Mouse (Mus musculus) heart, postnatal 0 days (tissue): ENCODE measurements around the gene Sirt3.

Experiments
- CTCF ChIP-seq: IDR thresholded peaks from 2 replicates; pipeline ENCODE4 v1.5.1; 2016; ENCODE audit warnings: antibody characterized with exemption, control low read depth, low read depth
- EP300 ChIP-seq: IDR thresholded peaks from 2 replicates; pipeline ENCODE4 v1.6.1; 2016; ENCODE audit warnings: antibody characterized with exemption, low read depth

DNA sequence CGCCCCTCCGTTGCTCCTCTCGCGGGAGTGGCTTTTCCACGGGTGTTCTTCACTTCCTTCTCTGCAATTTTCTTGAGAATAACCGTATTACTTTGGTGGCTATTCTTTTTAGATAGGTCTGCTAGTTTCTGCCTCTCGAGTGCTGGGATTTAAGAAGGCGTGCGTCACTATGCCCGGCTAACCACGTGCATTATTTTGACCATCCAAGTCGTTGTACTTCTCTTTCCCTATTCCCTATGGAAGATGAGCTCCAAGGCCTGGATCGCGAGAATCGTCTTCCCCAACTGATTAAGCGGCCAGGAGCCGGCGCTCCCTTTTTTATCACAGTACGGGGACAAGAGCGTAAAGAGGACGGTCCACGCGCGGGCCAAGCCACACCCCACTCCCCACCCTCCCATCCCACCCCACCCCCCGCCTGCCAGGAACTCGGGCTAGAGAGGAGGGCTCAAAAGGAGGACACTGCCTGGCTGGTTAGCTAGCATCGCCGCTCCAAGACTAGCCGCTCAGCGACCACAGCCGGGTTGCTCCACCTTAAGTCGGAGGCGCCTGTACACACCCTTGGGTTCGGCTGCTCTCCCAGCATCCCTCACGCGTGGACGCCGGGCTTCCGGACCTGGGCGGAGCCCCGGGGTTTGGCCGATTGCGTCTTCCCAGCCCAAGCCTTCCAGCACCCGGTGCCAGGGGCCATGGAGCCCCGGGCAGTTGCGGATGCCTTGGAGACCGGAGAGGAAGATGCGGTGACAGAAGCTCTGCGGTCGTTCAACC is 25.1 kb downstream of the Sirt3 start, which contains the start of gene Ric8a:
- TF ChIP-seq CTCF (no peak), EP300 (no peak)
